8 mouse cellular contexts compared by ENCODE assay signal in genomic region chr7:4658912-4659551, GRCm38 (mm10). TPM values are rescaled to one million over a fixed set of nuclear protein-coding genes. Genes with fewer than 3 reads are reported as not detected.
A peak's percentile ranks its signal among the peaks of the same experiment; 100 is the strongest.
DNase-seq lines count a peak whose midpoint lies in the region; ATAC-seq and TF ChIP-seq lines count a peak whose summit lies in the region.

Ppp6r1 (minus strand) TSS chr7:4659019.

- peak within 1 kb of the TSS; percentile 97 for H3K27ac ChIP-seq in forebrain, embryonic 16.5 days (ENCODE audit: low read length)
- H3K27ac ChIP-seq in layer of hippocampus, adult 2 months = peak within 1 kb of the TSS; percentile 100
- H3K27ac ChIP-seq in lung, embryonic 14.5 days (ENCODE audit: low read depth) = peak within 1 kb of the TSS; percentile 96
- peak within 1 kb of the TSS; percentile 99 for H3K27ac ChIP-seq in olfactory bulb, adult 2 months (ENCODE audit: insufficient read depth, low read depth, low read length)
- peak within 1 kb of the TSS; percentile 93 for H3K27ac ChIP-seq in thymus, adult 2 months (ENCODE audit: control insufficient read depth, insufficient read depth, low read length)

- peak; percentile 91 for TF ChIP-seq POLR2A in olfactory bulb, adult 2 months (IDR thresholded peaks at IDR 0.05; ENCODE audit: insufficient read depth, low read depth, low read length)
- TF ChIP-seq POLR2A in thymus, adult 2 months (IDR thresholded peaks at IDR 0.05; ENCODE audit: control insufficient read depth, extremely low read depth, insufficient read depth, low read length, poor library complexity) = peak; percentile 96

- H3K4me2 ChIP-seq in forebrain, embryonic 16.5 days (ENCODE audit: low read length) = peak within 1 kb of the TSS; percentile 79
- H3K4me2 ChIP-seq in lung, embryonic 14.5 days = peak within 1 kb of the TSS; percentile 93

- WGBS in forebrain, embryonic 16.5 days = under 1% methylated on average over 54 of the region's 54 CpGs
- WGBS in lung, embryonic 14.5 days = under 1% methylated on average over 54 of the region's 54 CpGs
- under 1% methylated on average over 54 of the region's 54 CpGs for WGBS in olfactory bulb, adult 2 months
- WGBS in thymus, adult 2 months = under 1% methylated on average over 54 of the region's 54 CpGs

- H3K9ac ChIP-seq in forebrain, embryonic 16.5 days (replicated peaks; ENCODE audit: low read depth, low read length) = peak within 1 kb of the TSS; percentile 91
- peak within 1 kb of the TSS; percentile 90 for H3K9ac ChIP-seq in lung, embryonic 14.5 days

- H3K4me3 ChIP-seq in G1E (ENCODE audit: low read depth, low read length) = peak within 1 kb of the TSS; percentile 96
- peak within 1 kb of the TSS; percentile 84 for H3K4me3 ChIP-seq in forebrain, embryonic 16.5 days (replicated peaks; ENCODE audit: low read length)
- H3K4me3 ChIP-seq in layer of hippocampus, adult 2 months = peak within 1 kb of the TSS; percentile 76
- H3K4me3 ChIP-seq in lung, embryonic 14.5 days (ENCODE audit: low read depth, low read length) = peak within 1 kb of the TSS; percentile 89
- peak within 1 kb of the TSS; percentile 100 for H3K4me3 ChIP-seq in olfactory bulb, adult 2 months (ENCODE audit: insufficient read depth, low read depth, low read length)
- peak within 1 kb of the TSS; percentile 65 for H3K4me3 ChIP-seq in thymus, adult 2 months (ENCODE audit: control insufficient read depth, insufficient read depth, low read length)

- TF ChIP-seq CTCF in G1E (IDR thresholded peaks at IDR 0.05; ENCODE audit: low read depth, low read length) = no peak
- peak; percentile 72 for TF ChIP-seq CTCF in layer of hippocampus, adult 2 months (conservative IDR thresholded peaks at IDR 0.05)
- peak; percentile 55 for TF ChIP-seq CTCF in lung, embryonic 14.5 days (IDR thresholded peaks at IDR 0.05; ENCODE audit: low read depth)
- no peak for TF ChIP-seq CTCF in olfactory bulb, adult 2 months (IDR thresholded peaks at IDR 0.05; ENCODE audit: insufficient read depth, low read depth, low read length)
- TF ChIP-seq CTCF in thymus, adult 2 months (IDR thresholded peaks at IDR 0.05; ENCODE audit: borderline replicate concordance, control insufficient read depth, extremely low read depth, insufficient read depth, low read length, poor library complexity) = peak; percentile 77

- H3K4me1 ChIP-seq in G1E (ENCODE audit: insufficient read depth, low read depth, low read length) = peaks cover 64% of the 10 kb centered on the region
- peaks cover 38% of the 10 kb centered on the region for H3K4me1 ChIP-seq in forebrain, embryonic 16.5 days (replicated peaks; ENCODE audit: control insufficient read depth, insufficient read depth, low read length)
- H3K4me1 ChIP-seq in lung, embryonic 14.5 days (ENCODE audit: insufficient read depth) = 0 out of 2 replicates have a peak, but pooled peaks cover 6% of the 10 kb centered on the region
- H3K4me1 ChIP-seq in olfactory bulb, adult 2 months (ENCODE audit: control insufficient read depth, insufficient read depth, low read length) = peaks cover 25% of the 10 kb centered on the region
- H3K4me1 ChIP-seq in thymus, adult 2 months (replicated peaks; ENCODE audit: control insufficient read depth, insufficient read depth, low read length) = peaks cover 23% of the 10 kb centered on the region

- intact Hi-C loops in heart, postnatal 36 days (cut with DNase I) = loop anchor here (10.0 kb wide), 3 partner anchors 266 to 524 kb away; partner anchors contain the start of genes Fiz1, Gm44973, Leng8 and Nat14

- DNase-seq in G1E (ENCODE audit: low spot score) = peak; percentile 96
- peak; percentile 98 for DNase-seq in cerebellum, adult 18-20 months
- DNase-seq in heart, postnatal 36 days = peak; percentile 95
- DNase-seq in layer of hippocampus, adult 2 months (ENCODE audit: low spot score in 2 of 2) = peak; percentile 97 to 98
- peak; percentile 98 for DNase-seq in lung, embryonic 14.5 days
- DNase-seq in thymus, adult 2 months = peak; percentile 97

- no peaks in the 10 kb centered on the region for H3K9me3 ChIP-seq in G1E (replicated peaks)
- no peaks in the 10 kb centered on the region for H3K9me3 ChIP-seq in forebrain, embryonic 16.5 days (ENCODE audit: control insufficient read depth, low read length)
- no peaks in the 10 kb centered on the region for H3K9me3 ChIP-seq in lung, embryonic 14.5 days (ENCODE audit: low read depth, low read length)

- H3K36me3 ChIP-seq in G1E (replicated peaks) = peaks cover 71% of the 10 kb centered on the region
- H3K36me3 ChIP-seq in forebrain, embryonic 16.5 days (ENCODE audit: control insufficient read depth, insufficient read depth) = no peaks in the 10 kb centered on the region
- peaks cover 18% of the 10 kb centered on the region for H3K36me3 ChIP-seq in lung, embryonic 14.5 days (ENCODE audit: insufficient read depth)
- H3K36me3 ChIP-seq in thymus, adult 2 months (ENCODE audit: control insufficient read depth, insufficient read depth, low read length) = no peaks in the 10 kb centered on the region

- no peaks in the 10 kb centered on the region for H3K27me3 ChIP-seq in G1E (ENCODE audit: insufficient read depth, low read length)
- H3K27me3 ChIP-seq in forebrain, embryonic 16.5 days (replicated peaks; ENCODE audit: control insufficient read depth, insufficient read depth, low read length) = no peaks in the 10 kb centered on the region
- no peaks in the 10 kb centered on the region for H3K27me3 ChIP-seq in lung, embryonic 14.5 days (ENCODE audit: insufficient read depth, low read length)
- no peaks in the 10 kb centered on the region for H3K27me3 ChIP-seq in thymus, adult 2 months (ENCODE audit: control insufficient read depth, insufficient read depth, low read length)

- ATAC-seq in G1E (ENCODE audit: extremely low read depth, insufficient number of reproducible peaks, low FRiP score, poor library complexity, severe bottlenecking) = peak; percentile 83
- peak; percentile 96 for ATAC-seq in forebrain, embryonic 16.5 days
- peak; percentile 97 for ATAC-seq in lung, embryonic 14.5 days (ENCODE audit: insufficient read depth)

RNA-seq across cellular contexts. Expression of gene Ppp6r1, which starts in this region (rescaled TPM):
- total RNA-seq in G1E (2014; fragmentation: Nextera tagmentation) (97.4 and 108 TPM in 2 replicates), G1E (2017) (90.5 and 90.7 TPM in 2 replicates)
- 208 and 223 TPM in 2 replicates for polyA plus RNA-seq in G1E (2012)
- polyA plus RNA-seq in forebrain, embryonic 16.5 days (2015; fragmentation: Nextera tagmentation; extraction: Ambion mirVana) = 7.6 and 7.8 TPM in 2 replicates
- total RNA-seq in heart, postnatal 36 days (2021) = 10 to 100 TPM; 72.1 to 73.7 TPM
- total RNA-seq in layer of hippocampus, adult 2 months (2021) = 100 to 1,000 TPM; 133 to 134 TPM
- polyA plus RNA-seq in lung, embryonic 14.5 days (2014; fragmentation: Nextera tagmentation; extraction: Ambion mirVana) = 7.6 and 7.8 TPM in 2 replicates
- polyA plus RNA-seq in olfactory bulb, adult 2 months (2012; ENCODE audit: insufficient read depth, insufficient read length, low replicate concordance, missing spikeins) = 310 and 891 TPM in 2 replicates
- polyA plus RNA-seq in thymus, adult 2 months (2012; rRNA removed) = 419 and 475 TPM in 2 replicates

Comparison
In these comparisons a context has a peak if more than half of its experiments do, and no peak if none do; other contexts are left out.
1. Peak in every context shown above with its lines: DNase-seq, ATAC-seq, H3K4me3 ChIP-seq and H3K27ac ChIP-seq.
2. RNA of gene Ppp6r1 (polyA plus RNA-seq): 419 to 475 TPM in thymus, adult 2 months, 310 to 891 TPM in olfactory bulb, adult 2 months and 208 to 223 TPM in G1E; 7.6 to 7.8 TPM in lung, embryonic 14.5 days and 7.6 to 7.8 TPM in forebrain, embryonic 16.5 days; every median in the first group is over 10 times any median in the second.
3. CTCF ChIP-seq: peak in layer of hippocampus, adult 2 months (single experiment), lung, embryonic 14.5 days (single experiment) and thymus, adult 2 months (single experiment); none in G1E (single experiment) and olfactory bulb, adult 2 months (single experiment).